Mouse (Mus musculus) MEL (cell line): ENCODE results near the gene Rilpl1. TPM values are rescaled to one million over a fixed set of nuclear protein-coding genes. Genes with fewer than 3 reads are reported as not detected.

ENCODE experiments used
- DNase-seq: peaks from one replicate; pipeline ENCODE4 v3.0.0; 2011; ENCODE audit warnings: low read depth, low spot score
- H3K27ac ChIP-seq: 2 replicates; pipeline ENCODE4 v1.5.1; 2012; ENCODE audit warnings: low read depth, mild to moderate bottlenecking, control low read depth, low read length, moderate library complexity; ENCODE audit not compliant: control insufficient read depth
- H3K27me3 ChIP-seq, 2 experiments: fragments of 150-350 bp in 1 of 2; sonication (generic) in 1 of 2; 2 replicates each; pipeline ENCODE4 v1.6.1; 2012; ENCODE audit warnings: low read length in 2 of 2, mild to moderate bottlenecking in 2 of 2, improper control_type of control experiment in 1 of 2, moderate library complexity in 1 of 2; ENCODE audit not compliant: insufficient read depth in 2 of 2, control insufficient read depth in 1 of 2
- H3K36me3 ChIP-seq, 2 experiments: 2 replicates each; pipeline ENCODE4 v1.6.1; 2012 to 2014; ENCODE audit warnings: low read length in 2 of 2, improper control_type of control experiment in 1 of 2, inconsistent platforms in 1 of 2, mild to moderate bottlenecking in 1 of 2; ENCODE audit not compliant: insufficient read depth in 2 of 2, control insufficient read depth in 1 of 2
- H3K4me1 ChIP-seq, 2 experiments: fragments of 150-350 bp in 1 of 2; sonication (generic) in 1 of 2; 2 replicates each; pipeline ENCODE4 v1.6.1; 2012; ENCODE audit warnings: low read length in 2 of 2, improper control_type of control experiment in 1 of 2, mild to moderate bottlenecking in 1 of 2; ENCODE audit not compliant: insufficient read depth in 2 of 2, control insufficient read depth in 1 of 2
- H3K4me3 ChIP-seq, 2 experiments: fragments of 150-350 bp in 1 of 2; sonication (generic) in 1 of 2; 2 replicates each; pipeline ENCODE4 v1.5.1; 2012; ENCODE audit warnings: low read depth in 2 of 2, low read length in 2 of 2, mild to moderate bottlenecking in 2 of 2, moderate library complexity in 2 of 2, control low read depth in 1 of 2, improper control_type of control experiment in 1 of 2; ENCODE audit not compliant: control insufficient read depth in 1 of 2, insufficient read depth in 1 of 2
- H3K79me2 ChIP-seq: 2 replicates; pipeline ENCODE4 v1.6.1; 2012; ENCODE audit warnings: mild to moderate bottlenecking, low read length, moderate library complexity; ENCODE audit not compliant: control insufficient read depth, poor library complexity, insufficient read depth
- H3K9ac ChIP-seq: 2 replicates; pipeline ENCODE4 v1.6.1; 2012; ENCODE audit warnings: low read depth, mild to moderate bottlenecking, control low read depth, low read length, moderate library complexity; ENCODE audit not compliant: control insufficient read depth, poor library complexity, severe bottlenecking
- H3K9me3 ChIP-seq: fragments of 150-350 bp; sonication (generic); replicated peaks from 2 replicates; pipeline ENCODE4 v1.6.1; 2012; ENCODE audit warnings: mild to moderate bottlenecking, low read length, improper control_type of control experiment, moderate library complexity; ENCODE audit not compliant: insufficient read depth
- CHD1 ChIP-seq: IDR thresholded peaks from 2 replicates; pipeline ENCODE4 v1.6.1; 2012; ENCODE audit warnings: low read depth, mild to moderate bottlenecking, inconsistent platforms, low read length, improper control_type of control experiment
- CHD2 ChIP-seq: IDR thresholded peaks from 2 replicates; pipeline ENCODE4 v1.6.1; 2011; ENCODE audit warnings: low read length, improper control_type of control experiment
- E2F4 ChIP-seq: IDR thresholded peaks from 2 replicates; pipeline ENCODE4 v1.6.1; 2011; ENCODE audit warnings: low read depth, low read length, improper control_type of control experiment, borderline replicate concordance
- ELF1 ChIP-seq: IDR thresholded peaks from 2 replicates; pipeline ENCODE4 v1.6.1; 2014; ENCODE audit warnings: low read depth, mild to moderate bottlenecking, inconsistent platforms, low read length, improper control_type of control experiment, moderate library complexity
- EP300 ChIP-seq, 2 experiments: IDR thresholded peaks; 2 replicates each; pipeline ENCODE4 v1.6.1; 2011; ENCODE audit warnings: improper control_type of control experiment in 2 of 2, low read length in 2 of 2, low read depth in 1 of 2, mild to moderate bottlenecking in 1 of 2
- GABPA ChIP-seq: IDR thresholded peaks from 2 replicates; pipeline ENCODE4 v1.6.1; 2012; ENCODE audit warnings: low read depth, mild to moderate bottlenecking, inconsistent platforms, low read length, improper control_type of control experiment, moderate library complexity
- GATA1 ChIP-seq: IDR thresholded peaks from 2 replicates; pipeline ENCODE4 v1.6.1; 2011; ENCODE audit warnings: low read depth, low read length, improper control_type of control experiment
- JUND ChIP-seq: IDR thresholded peaks from 2 replicates; pipeline ENCODE4 v1.6.1; 2011; ENCODE audit warnings: low read depth, mild to moderate bottlenecking, improper control_type of control experiment, low read length
- KAT2A ChIP-seq: conservative IDR thresholded peaks from 2 replicates; pipeline ENCODE4 v1.6.1; 2012; ENCODE audit warnings: low read depth, low read length, improper control_type of control experiment, inconsistent platforms
- MAFK ChIP-seq: IDR thresholded peaks from 2 replicates; pipeline ENCODE4 v1.6.1; 2011; ENCODE audit warnings: low read depth, mild to moderate bottlenecking, low read length, improper control_type of control experiment, borderline replicate concordance
- MEF2A ChIP-seq: IDR thresholded peaks from 2 replicates; pipeline ENCODE4 v1.6.1; 2014; ENCODE audit warnings: low read depth, mild to moderate bottlenecking, inconsistent platforms, low read length, improper control_type of control experiment; ENCODE audit not compliant: poor library complexity, insufficient replicate concordance, severe bottlenecking; ENCODE audit errors: extremely low read depth
- MXI1 ChIP-seq: IDR thresholded peaks from 2 replicates; pipeline ENCODE4 v1.6.1; 2011; ENCODE audit warnings: mild to moderate bottlenecking, low read depth, low read length, improper control_type of control experiment
- MYB ChIP-seq: IDR thresholded peaks from 2 replicates; pipeline ENCODE4 v1.6.1; 2011; ENCODE audit warnings: mild to moderate bottlenecking, low read depth, low read length, improper control_type of control experiment
- MYC ChIP-seq: IDR thresholded peaks from 2 replicates; pipeline ENCODE4 v1.6.1; 2011; ENCODE audit warnings: low read depth, mild to moderate bottlenecking, low read length, improper control_type of control experiment, moderate library complexity
- NELFE ChIP-seq: IDR thresholded peaks from 2 replicates; pipeline ENCODE4 v1.6.1; 2011; ENCODE audit warnings: low read depth, low read length, improper control_type of control experiment
- NRF1 ChIP-seq: IDR thresholded peaks from 2 replicates; pipeline ENCODE4 v1.6.1; 2014; ENCODE audit warnings: low read depth, mild to moderate bottlenecking, inconsistent platforms, low read length, improper control_type of control experiment, moderate library complexity; ENCODE audit not compliant: poor library complexity, insufficient read depth, severe bottlenecking
- POLR2A ChIP-seq, 2 experiments: IDR thresholded peaks; 2 replicates each; pipeline ENCODE4 v1.6.1; 2011 to 2012; ENCODE audit warnings: low read length in 2 of 2, mild to moderate bottlenecking in 2 of 2, control low read depth in 1 of 2, improper control_type of control experiment in 1 of 2, low read depth in 1 of 2, moderate library complexity in 1 of 2; ENCODE audit not compliant: control insufficient read depth in 1 of 2, insufficient read depth in 1 of 2, poor library complexity in 1 of 2
- POLR2AphosphoS2 ChIP-seq: IDR thresholded peaks from 2 replicates; pipeline ENCODE4 v1.6.1; 2011; ENCODE audit warnings: low read length, improper control_type of control experiment
- POLR2AphosphoS5 ChIP-seq: IDR thresholded peaks from 2 replicates; pipeline ENCODE4 v1.6.1; 2012; ENCODE audit warnings: low read depth, borderline replicate concordance, mild to moderate bottlenecking, inconsistent platforms, low read length, moderate library complexity, mixed read lengths
- RAD21 ChIP-seq: IDR thresholded peaks from 2 replicates; pipeline ENCODE4 v1.6.1; 2011; ENCODE audit warnings: mild to moderate bottlenecking, low read depth, low read length, improper control_type of control experiment
- SIN3A ChIP-seq: IDR thresholded peaks from 2 replicates; pipeline ENCODE4 v1.6.1; 2012; ENCODE audit warnings: low read length, improper control_type of control experiment, inconsistent platforms
- TAL1 ChIP-seq: IDR thresholded peaks from 2 replicates; pipeline ENCODE4 v1.6.1; 2012; ENCODE audit warnings: mild to moderate bottlenecking, inconsistent platforms, low read length, moderate library complexity, mixed read lengths
- UBTF ChIP-seq: IDR thresholded peaks from 2 replicates; pipeline ENCODE4 v1.6.1; 2012; ENCODE audit warnings: low read depth, mild to moderate bottlenecking, inconsistent platforms, low read length, improper control_type of control experiment, moderate library complexity, borderline replicate concordance; ENCODE audit not compliant: insufficient read depth
- USF1 ChIP-seq: IDR thresholded peaks from 2 replicates; pipeline ENCODE4 v1.6.1; 2014; ENCODE audit warnings: low read depth, mild to moderate bottlenecking, inconsistent platforms, low read length, improper control_type of control experiment, moderate library complexity
- USF2 ChIP-seq, 2 experiments: IDR thresholded peaks; 2 replicates each; pipeline ENCODE4 v1.6.1; 2011 to 2012; ENCODE audit warnings: improper control_type of control experiment in 2 of 2, low read length in 2 of 2, borderline replicate concordance in 1 of 2, inconsistent platforms in 1 of 2, low read depth in 1 of 2, mild to moderate bottlenecking in 1 of 2; ENCODE audit not compliant: insufficient read depth in 1 of 2
- ZKSCAN1 ChIP-seq: IDR thresholded peaks from 2 replicates; pipeline ENCODE4 v1.6.1; 2012; ENCODE audit warnings: low read depth, mild to moderate bottlenecking, inconsistent platforms, low read length, improper control_type of control experiment, moderate library complexity
- ZMIZ1 ChIP-seq: IDR thresholded peaks from 2 replicates; pipeline ENCODE4 v1.6.1; 2012; ENCODE audit warnings: low read depth, mild to moderate bottlenecking, inconsistent platforms, low read length, improper control_type of control experiment, moderate library complexity
- ZNF384 ChIP-seq: IDR thresholded peaks from 2 replicates; pipeline ENCODE4 v1.6.1; 2012; ENCODE audit warnings: low read depth, mild to moderate bottlenecking, inconsistent platforms, low read length, improper control_type of control experiment
- polyA plus RNA-seq, 2 experiments: library from polyadenylated mRNA; stranded (reverse) in 1 of 2; unstranded in 1 of 2; fragments of >175 nt in 1 of 2; fragments of >200 nt in 1 of 2; gene quantifications; 2 replicates each; pipeline versions ENCODE4 v1.2.1 to v1.2.4; 2012; ENCODE audit warnings: low replicate concordance in 2 of 2, low read depth in 1 of 2; ENCODE audit not compliant: insufficient read length in 2 of 2, insufficient read depth in 1 of 2, missing spikeins in 1 of 2
- total RNA-seq: library from RNA; depleted of rRNA; stranded (reverse); fragments of 300-350 nt; gene quantifications from 2 replicates; pipeline ENCODE4 v1.2.3, GENCODE M21; 2012

The Rilpl1 gene
- total and polyA plus RNA-seq, 3 experiments = 5.7 to 8.6 TPM; not detected in 1

DNA sequence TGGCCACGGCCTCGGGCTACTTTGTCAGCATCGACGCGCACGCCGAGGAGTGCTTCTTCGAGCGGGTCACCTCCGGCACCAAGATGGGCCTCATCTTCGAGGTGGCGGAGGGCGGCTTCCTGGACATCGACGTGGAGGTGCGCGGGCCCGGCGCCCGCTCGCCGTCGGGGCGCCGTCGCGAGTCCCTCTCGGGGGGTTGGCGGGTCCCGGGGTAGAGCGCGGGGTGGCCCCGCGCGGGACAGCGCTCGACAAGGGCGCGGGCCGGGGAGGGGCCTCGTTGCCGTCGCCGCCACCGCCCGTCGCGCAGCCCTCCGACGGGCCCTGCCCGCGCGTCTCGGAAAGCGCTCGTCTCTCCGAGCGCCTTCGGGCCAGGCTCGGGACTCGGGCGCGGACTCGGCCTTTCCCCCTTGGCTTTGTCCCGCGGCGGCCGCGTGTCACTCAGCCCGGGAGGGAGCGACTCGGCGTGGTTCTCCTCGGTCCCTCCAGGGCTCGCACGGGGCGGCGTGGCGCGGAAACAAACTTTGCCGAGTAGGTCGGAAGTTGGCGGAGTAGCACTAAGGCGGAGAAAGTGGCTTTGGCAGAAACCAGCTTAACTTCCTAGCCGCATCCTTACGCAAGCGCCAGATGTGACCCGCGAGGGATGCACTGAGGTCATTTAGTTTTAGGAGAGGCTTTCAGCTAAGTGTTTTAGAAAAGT is 9.9 kb upstream of the Rilpl1 start:
- no peaks in the 10 kb centered on the region for H3K27me3 ChIP-seq
- peaks cover 3 to 8% of the 10 kb centered on the region in 2 experiments for H3K4me1 ChIP-seq
- peak overlapping the region; percentile 50 for H3K27ac ChIP-seq
- peak; percentile 60 for DNase-seq
- TF ChIP-seq E2F4 (no peak), CHD1 (0 out of 2 replicates have a peak, but pooled peaks have one; percentile 36), UBTF (peak; percentile 68; the same call in 1 of the 2 replicates), SIN3A (peak; percentile 47; the same call in 1 of the 2 replicates), ZMIZ1 (peak; percentile 48; the same call in 1 of the 2 replicates), POLR2A (IDR thresholded peaks at IDR 0.05; ENCODE audit: control insufficient read depth in 1 of 2, insufficient read depth in 1 of 2, low read depth in 1 of 2, low read length in 2 of 2, poor library complexity in 1 of 2) (peak in 1 of 2 experiments; percentile 52; a peak in 2 of 4 replicates), KAT2A (no peak), MXI1 (peak; percentile 64; the same call in 1 of the 2 replicates), NRF1 (0 out of 2 replicates have a peak, but pooled peaks have one; percentile 11), MEF2A (no peak), NELFE (peak; percentile 54)
- H3K4me3 ChIP-seq = peak overlapping the region; percentile 71 to 87
- H3K79me2 ChIP-seq = peaks cover 37% of the 10 kb centered on the region
- H3K9me3 ChIP-seq = no peaks in the 10 kb centered on the region
- peaks cover 15 to 17% of the 10 kb centered on the region in 2 experiments for H3K36me3 ChIP-seq
- peak overlapping the region; percentile 91 for H3K9ac ChIP-seq

DNA sequence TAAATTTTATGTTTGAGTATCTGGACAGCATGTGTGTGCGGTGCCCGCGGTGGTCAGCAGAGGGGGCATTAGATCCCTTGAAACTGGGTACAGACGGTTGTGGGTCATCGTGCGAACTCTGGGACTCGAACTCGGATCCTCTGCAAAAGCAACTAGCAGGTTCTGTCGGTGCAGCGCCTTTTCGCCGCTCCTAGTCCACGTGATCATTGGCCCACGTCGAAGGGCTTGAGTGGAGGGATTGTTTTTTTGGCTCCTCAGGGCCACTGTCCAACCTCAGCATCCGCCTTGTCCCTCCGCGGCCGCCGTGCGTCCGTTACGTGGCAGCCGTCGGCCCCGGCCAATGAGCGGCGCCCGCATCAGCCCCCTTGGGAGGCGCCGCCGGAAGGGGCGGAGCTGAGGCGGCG is 9.2 kb upstream of the Rilpl1 start, which contains the start of gene Tmed2:
Gene Tmed2 (plus strand): TSS at position 313 of the 404 bp plus-strand sequence.
- H3K9ac ChIP-seq = peak within 1 kb of the TSS; percentile 91
- H3K79me2 ChIP-seq = peaks cover 35% of the 10 kb centered on the region
- no peaks in the 10 kb centered on the region for H3K27me3 ChIP-seq
- DNase-seq = peak; percentile 98
- no peaks in the 10 kb centered on the region for H3K9me3 ChIP-seq
- peak within 1 kb of the TSS; percentile 87 to 91 for H3K4me3 ChIP-seq
- H3K4me1 ChIP-seq = peaks cover 5 to 11% of the 10 kb centered on the region in 2 experiments
- H3K27ac ChIP-seq = peak within 1 kb of the TSS; percentile 50
- H3K36me3 ChIP-seq = peaks cover 12 to 15% of the 10 kb centered on the region in 2 experiments
- TF ChIP-seq ZKSCAN1 (no peak), JUND (no peak), MYB (peak; percentile 63), TAL1 (no peak), USF2 (IDR thresholded peaks at IDR 0.05; ENCODE audit: borderline replicate concordance in 1 of 2, insufficient read depth in 1 of 2, low read depth in 1 of 2, low read length in 2 of 2) (peak; percentile 13 to 78; a peak in 2 of 4 replicates), MEF2A (no peak), EP300 (IDR thresholded peaks at IDR 0.05; ENCODE audit: low read depth in 1 of 2, low read length in 2 of 2) (peak in 1 of 2 experiments; percentile 50; a peak in 1 of 4 replicates), MAFK (0 out of 2 replicates have a peak, but pooled peaks have one; percentile 29), POLR2AphosphoS2 (no peak), GABPA (peak; percentile 35; the same call in 1 of the 2 replicates), SIN3A (peak; percentile 97), CHD2 (no peak), ZNF384 (peak; percentile 46; the same call in 1 of the 2 replicates), MYC (peak; percentile 94), NELFE (no peak), NRF1 (peak; percentile 41; the same call in 1 of the 2 replicates), GATA1 (no peak), POLR2AphosphoS5 (no peak), ZMIZ1 (no peak), RAD21 (no peak; the same call in 1 of the 2 replicates), ELF1 (peak; percentile 95), USF1 (peak; percentile 97)
